Mouse (Mus musculus) midbrain, embryonic 11.5 days (tissue): ENCODE measurements around the gene Topors. TPM values are rescaled to one million over a fixed set of nuclear protein-coding genes. Genes with fewer than 3 reads are reported as not detected.
A peak's percentile ranks its signal among the peaks of the same experiment; 100 is the strongest.

ENCODE experiments used
- ATAC-seq: fragments of 200-750 bp; cut with Nextera tagmentation; 2 replicates; pipeline ENCODE4 v1.8.0; 2017; ENCODE audit warnings: moderate TSS enrichment, moderate library complexity; ENCODE audit not compliant: low FRiP score
- DNase-seq: peaks from one replicate; pipeline ENCODE4 v3.0.0; 2015; ENCODE audit warnings: low spot score; ENCODE audit errors: missing footprints
- H3K27ac ChIP-seq: fragments of 300-500 bp; sonication (generic); 2 replicates; pipeline ENCODE4 v1.5.1; 2014; ENCODE audit warnings: low read depth, low read length
- H3K27me3 ChIP-seq: fragments of 300-500 bp; sonication (generic); 2 replicates; pipeline ENCODE4 v1.6.1; 2014; ENCODE audit warnings: mild to moderate bottlenecking, low read length, moderate library complexity, mixed read lengths; ENCODE audit not compliant: control insufficient read depth, insufficient read depth
- H3K36me3 ChIP-seq: fragments of 300-500 bp; sonication (generic); 2 replicates; pipeline ENCODE4 v1.6.1; 2014; ENCODE audit warnings: mild to moderate bottlenecking, low read length, moderate library complexity, mixed read lengths; ENCODE audit not compliant: control insufficient read depth, insufficient read depth
- H3K4me1 ChIP-seq: fragments of 300-500 bp; sonication (generic); 2 replicates; pipeline ENCODE4 v1.6.1; 2014; ENCODE audit warnings: low read length; ENCODE audit not compliant: control insufficient read depth, insufficient read depth
- H3K4me2 ChIP-seq: fragments of 300-500 bp; sonication (generic); 2 replicates; pipeline ENCODE4 v1.6.1; 2014; ENCODE audit warnings: mild to moderate bottlenecking, moderate library complexity
- H3K4me3 ChIP-seq: fragments of 300-500 bp; sonication (generic); 2 replicates; pipeline ENCODE4 v1.5.1; 2014; ENCODE audit warnings: low read depth, low read length
- H3K9ac ChIP-seq: fragments of 300-500 bp; sonication (generic); 2 replicates; pipeline ENCODE4 v1.6.1; 2014; ENCODE audit warnings: low read length
- H3K9me3 ChIP-seq: fragments of 300-500 bp; sonication (generic); 2 replicates; pipeline ENCODE4 v1.6.1; 2016; ENCODE audit warnings: low read length; ENCODE audit not compliant: control insufficient read depth
- WGBS: fragments of 180-500 bp; shearing (Covaris S2); extraction: QIAGEN DNeasy Blood & Tissue Kit; methylation state at CpG from one replicate; pipeline ENCODE4 v1.1.7; 2014; 5-methylcytosine and 5-hydroxymethylcytosine counted together
- polyA plus RNA-seq: library from polyadenylated mRNA; unstranded; fragments of >200 nt; fragmentation: Nextera tagmentation; extraction: Ambion mirVana; gene quantifications from 2 replicates; pipeline ENCODE4 v1.2.1, GENCODE M21; 2014

Topors gene
- polyA plus RNA-seq, 1 experiment from 2014 or later = 48.9 TPM

- DNase-seq (peak; percentile 74), ATAC-seq (no peak)
- WGBS = 47% methylated on average over 14 of the region's 14 CpGs
- H3K4me2 ChIP-seq = no peak overlapping the region
- no peak overlapping the region for H3K9ac ChIP-seq
- H3K27ac ChIP-seq = no peak overlapping the region
- no peaks in the 10 kb centered on the region for H3K9me3 ChIP-seq
- H3K36me3 ChIP-seq = no peaks in the 10 kb centered on the region
- H3K4me3 ChIP-seq = no peak overlapping the region
- peaks cover 5% of the 10 kb centered on the region; the same call in 1 of the 2 replicates for H3K4me1 ChIP-seq
- H3K27me3 ChIP-seq = no peaks in the 10 kb centered on the region
Observed at GRCm38 (mm10) chr4:40221004-40221760, 48.5 kb downstream of the Topors start.

- WGBS = 18% methylated on average over 12 of the region's 12 CpGs
- Histone ChIP-seq H3K4me1 (peaks cover 5% of the 10 kb centered on the region; the same call in 1 of the 2 replicates), H3K27ac (no peak overlapping the region), H3K36me3 (no peaks in the 10 kb centered on the region), H3K9ac (no peak overlapping the region; the same call in 1 of the 2 replicates), H3K27me3 (no peaks in the 10 kb centered on the region), H3K4me2 (peak overlapping the region; percentile 10; the same call in 1 of the 2 replicates), H3K4me3 (no peak overlapping the region), H3K9me3 (no peaks in the 10 kb centered on the region)
- no peak for ATAC-seq
- DNase-seq = peak; percentile 80
Observed at GRCm38 (mm10) chr4:40220437-40220836, 49.2 kb downstream of the Topors start.

- 73% methylated on average over 7 of the region's 7 CpGs for WGBS
- H3K4me2 ChIP-seq = no peak overlapping the region
- peak; percentile 38; the same call in 1 of the 2 replicates for ATAC-seq
- no peaks in the 10 kb centered on the region for H3K9me3 ChIP-seq
- peaks cover 5% of the 10 kb centered on the region; the same call in 1 of the 2 replicates for H3K4me1 ChIP-seq
- H3K4me3 ChIP-seq = no peak overlapping the region
- H3K27ac ChIP-seq = no peak overlapping the region
- no peaks in the 10 kb centered on the region for H3K36me3 ChIP-seq
- H3K27me3 ChIP-seq = no peaks in the 10 kb centered on the region
- no peak overlapping the region for H3K9ac ChIP-seq
- DNase-seq = peak; percentile 91
Observed at GRCm38 (mm10) chr4:40218382-40218781, 51.3 kb downstream of the Topors start.

- no peak overlapping the region for H3K9ac ChIP-seq
- WGBS = 52% methylated on average over 3 of the region's 3 CpGs
- no peaks in the 10 kb centered on the region for H3K9me3 ChIP-seq
- DNase-seq = peak; percentile 28
- no peak overlapping the region for H3K4me3 ChIP-seq
- no peak overlapping the region for H3K4me2 ChIP-seq
- H3K27ac ChIP-seq = no peak overlapping the region
- H3K36me3 ChIP-seq = no peaks in the 10 kb centered on the region
- no peaks in the 10 kb centered on the region for H3K27me3 ChIP-seq
- H3K4me1 ChIP-seq = peaks cover 5% of the 10 kb centered on the region; the same call in 1 of the 2 replicates
- no peak for ATAC-seq
Observed at GRCm38 (mm10) chr4:40217910-40218309, 51.7 kb downstream of the Topors start.

- WGBS = 91% methylated on average over 4 of the region's 6 CpGs
- no peaks in the 10 kb centered on the region for H3K27me3 ChIP-seq
- no peak overlapping the region for H3K4me3 ChIP-seq
- no peaks in the 10 kb centered on the region for H3K4me1 ChIP-seq
- H3K9me3 ChIP-seq = no peaks in the 10 kb centered on the region
- H3K4me2 ChIP-seq = no peak overlapping the region
- DNase-seq = no peak
- H3K36me3 ChIP-seq = no peaks in the 10 kb centered on the region
- no peak overlapping the region for H3K9ac ChIP-seq
- H3K27ac ChIP-seq = no peak overlapping the region
- ATAC-seq = no peak
Observed at GRCm38 (mm10) chr4:40212177-40212576, 57.5 kb downstream of the Topors start.

Other genes with a start within 250 kb of the Topors start
- 59.1 and 66.9 TPM in 2 replicates for gene Aco1, start 126.8 kb downstream of the Topors start, polyA plus RNA-seq
- gene Ddx58, start 30.0 kb downstream of the Topors start, polyA plus RNA-seq = 2.1 and 3.0 TPM in 2 replicates
- 28.8 and 38.0 TPM in 2 replicates for gene Smim27, start 271 bp downstream of the Topors start, polyA plus RNA-seq
- 280 and 289 TPM in 2 replicates for gene Ndufb6, start 9.6 kb upstream of the Topors start, polyA plus RNA-seq
- gene Tmem215, start 202.3 kb upstream of the Topors start, polyA plus RNA-seq = 0.20 and 0.57 TPM in 2 replicates